ENCODE assay signal across 29 mouse cellular contexts in the genomic region with DNA sequence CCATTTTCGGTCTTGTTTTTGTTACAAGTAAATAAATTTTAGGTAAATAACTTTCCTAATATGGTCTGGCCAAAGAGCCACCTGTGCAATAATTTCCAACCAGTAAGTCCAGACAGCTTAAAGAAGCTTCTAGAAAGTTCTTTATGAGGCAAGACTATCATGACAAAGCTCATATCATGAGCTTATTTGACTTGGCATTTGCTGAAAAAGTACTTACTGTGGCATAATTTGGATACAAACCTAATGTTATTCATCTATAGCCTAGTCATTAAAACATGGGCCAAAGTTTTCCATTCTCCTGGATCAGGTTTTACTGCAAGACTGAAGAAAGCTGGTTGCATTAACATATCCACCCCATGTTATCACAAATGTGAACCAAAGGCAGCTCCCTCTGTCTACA.
"Had no signal": no experiment of that assay in that cellular context is flagged by ENCODE, and none has a peak within 500 bp of the region (broad histone marks: within the 10 kb centered on the region; RNA-seq: fewer than 3 reads in every experiment).

No protein-coding gene starts in this region.

- ATAC-seq: forebrain, embryonic 14.5 days; forebrain, embryonic 15.5 days; forebrain, embryonic 16.5 days; forebrain, postnatal 0 days had no signal

- H3K36me3 ChIP-seq: embryonic facial prominence, embryonic 10.5 days; embryonic facial prominence, embryonic 12.5 days; embryonic facial prominence, embryonic 13.5 days; embryonic facial prominence, embryonic 15.5 days; forebrain, embryonic 10.5 days; forebrain, embryonic 12.5 days; forebrain, embryonic 15.5 days; heart, embryonic 10.5 days had no signal

- H3K4me3 ChIP-seq: embryonic facial prominence, embryonic 10.5 days; embryonic facial prominence, embryonic 12.5 days; embryonic facial prominence, embryonic 13.5 days; embryonic facial prominence, embryonic 15.5 days; erythroblast, embryonic 14.5 days; forebrain, embryonic 10.5 days; forebrain, embryonic 12.5 days; forebrain, embryonic 15.5 days; gastrocnemius, adult 2 months; heart, adult 2 months; heart, embryonic 10.5 days had no signal

- H3K27me3 ChIP-seq: embryonic facial prominence, embryonic 12.5 days; embryonic facial prominence, embryonic 13.5 days; embryonic facial prominence, embryonic 15.5 days; forebrain, embryonic 12.5 days; forebrain, embryonic 15.5 days had no signal

- H3K4me1 ChIP-seq: embryonic facial prominence, embryonic 12.5 days; embryonic facial prominence, embryonic 15.5 days; heart, embryonic 10.5 days had no signal

- H3K9me3 ChIP-seq: embryonic facial prominence, embryonic 10.5 days; embryonic facial prominence, embryonic 12.5 days; embryonic facial prominence, embryonic 13.5 days; embryonic facial prominence, embryonic 15.5 days; forebrain, embryonic 10.5 days; forebrain, embryonic 12.5 days; forebrain, embryonic 15.5 days; heart, embryonic 10.5 days had no signal

- H3K4me2 ChIP-seq: embryonic facial prominence, embryonic 12.5 days; embryonic facial prominence, embryonic 13.5 days; embryonic facial prominence, embryonic 15.5 days; forebrain, embryonic 12.5 days; forebrain, embryonic 15.5 days had no signal

- DNase-seq: cerebellum, adult 2 months; cerebellum, adult 8-10 months; cerebellum, adult 9-10 months; cerebellum, adult 9-11 months; cerebellum, postnatal 10 days; cerebellum, postnatal 14 days; cerebellum, postnatal 25 days; cerebellum, postnatal 36 days; embryo, embryonic 11 days; forebrain, postnatal 0 days; gastrocnemius, adult 2 months; gastrocnemius, postnatal 10 days; gastrocnemius, postnatal 14 days; gastrocnemius, postnatal 25 days; gastrocnemius, postnatal 36 days; heart, adult 11 months; heart, adult 18-20 months; heart, adult 2 months had no signal

- H3K27ac ChIP-seq: embryonic facial prominence, embryonic 10.5 days; embryonic facial prominence, embryonic 12.5 days; embryonic facial prominence, embryonic 13.5 days; embryonic facial prominence, embryonic 15.5 days; forebrain, embryonic 10.5 days; forebrain, embryonic 12.5 days; forebrain, embryonic 15.5 days; gastrocnemius, adult 2 months; heart, adult 2 months; heart, embryonic 10.5 days had no signal

- H3K9ac ChIP-seq: embryonic facial prominence, embryonic 12.5 days; embryonic facial prominence, embryonic 13.5 days; embryonic facial prominence, embryonic 15.5 days; forebrain, embryonic 12.5 days; forebrain, embryonic 15.5 days; forebrain, postnatal 0 days had no signal
